Mouse (Mus musculus): ENCODE results near the gene Cfap57. TPM values are rescaled to one million over a fixed set of nuclear protein-coding genes. Genes with fewer than 3 reads are reported as not detected.
"Not testable (repeated sequence)": the region's sequence is repeated elsewhere in the genome, so short reads cannot be mapped to it uniquely, and the experiment has no call there.

The Cfap57 gene
- polyA plus RNA-seq, 1 experiment from 2014 or later: 0.74 TPM

- H3K36me3 ChIP-seq (ENCODE audit: control insufficient read depth, insufficient read depth): no peaks in the 10 kb centered on the region
- 0 out of 2 replicates have a peak overlapping the region, but pooled peaks have one; percentile 5 for H3K4me2 ChIP-seq (ENCODE audit: low read depth, low read length)
- H3K27ac ChIP-seq (ENCODE audit: low read length): peak overlapping the region; percentile 56; the same call in 1 of the 2 replicates
- H3K9ac ChIP-seq (ENCODE audit: low read depth, low read length): peak overlapping the region; percentile 25; the same call in 1 of the 2 replicates
- peaks cover 3% of the 10 kb centered on the region; the same call in 1 of the 2 replicates for H3K27me3 ChIP-seq (ENCODE audit: control insufficient read depth, insufficient read depth, low read depth, low read length)
- H3K9me3 ChIP-seq (replicated peaks; ENCODE audit: control insufficient read depth, low read length): no peaks in the 10 kb centered on the region; the same call in 1 of the 2 replicates
- H3K4me1 ChIP-seq (ENCODE audit: control insufficient read depth, low read depth, low read length): no peaks in the 10 kb centered on the region
- 64% methylated on average over 23 of the region's 23 CpGs for WGBS (ENCODE audit: insufficient replicate concordance)
- peak overlapping the region; percentile 32 for H3K4me3 ChIP-seq (ENCODE audit: low read depth, low read length)
- peak; percentile 46 for ATAC-seq (ENCODE audit: low read depth)
These were observed 51.3 kb downstream of the Cfap57 start for GRCm38 (mm10) chr4:118569320-118569719.

DNA sequence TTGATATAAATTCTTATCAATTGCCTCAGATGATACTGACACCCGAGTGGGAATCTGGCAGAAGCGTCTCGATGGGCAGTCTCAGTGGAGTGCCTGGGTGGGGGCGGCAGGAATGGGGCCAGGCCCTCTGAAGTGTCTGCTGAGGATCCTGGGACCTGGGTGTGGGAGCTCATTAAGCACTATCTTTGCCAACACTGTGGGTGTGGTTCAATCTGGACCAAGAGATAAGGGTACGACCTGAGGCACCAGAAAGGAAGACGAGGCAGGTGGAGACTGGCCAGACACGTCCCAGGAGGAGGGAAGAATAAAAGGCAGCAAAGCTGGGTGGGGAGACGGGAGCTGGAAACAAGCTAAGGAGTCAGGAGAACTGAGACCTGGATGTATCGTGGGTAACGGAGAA, 51.9 kb downstream of the Cfap57 start:
- H3K4me3 ChIP-seq (ENCODE audit: low read depth, low read length): peak overlapping the region; percentile 30
- ATAC-seq (ENCODE audit: low read depth): peak; percentile 94
- H3K4me2 ChIP-seq (ENCODE audit: low read depth, low read length): no peak overlapping the region
- H3K27ac ChIP-seq (ENCODE audit: low read length): peak overlapping the region; percentile 56; the same call in 1 of the 2 replicates
- no peaks in the 10 kb centered on the region for H3K4me1 ChIP-seq (ENCODE audit: control insufficient read depth, low read depth, low read length)
- H3K9ac ChIP-seq (ENCODE audit: low read depth, low read length): no peak overlapping the region
- WGBS (ENCODE audit: insufficient replicate concordance): 26% methylated on average over 10 of the region's 10 CpGs
- H3K9me3 ChIP-seq (replicated peaks; ENCODE audit: control insufficient read depth, low read length): no peaks in the 10 kb centered on the region; the same call in 1 of the 2 replicates
- H3K27me3 ChIP-seq (ENCODE audit: control insufficient read depth, insufficient read depth, low read depth, low read length): peaks cover 3% of the 10 kb centered on the region; the same call in 1 of the 2 replicates
- no peaks in the 10 kb centered on the region for H3K36me3 ChIP-seq (ENCODE audit: control insufficient read depth, insufficient read depth)

- Histone ChIP-seq H3K9me3 (replicated peaks; ENCODE audit: control insufficient read depth, low read length) (no peaks in the 10 kb centered on the region; the same call in 1 of the 2 replicates), H3K4me1 (ENCODE audit: control insufficient read depth, low read depth, low read length) (no peaks in the 10 kb centered on the region), H3K27me3 (ENCODE audit: control insufficient read depth, insufficient read depth, low read depth, low read length) (no peaks in the 10 kb centered on the region; the same call in 1 of the 2 replicates), H3K27ac (ENCODE audit: low read length) (no peak overlapping the region), H3K36me3 (ENCODE audit: control insufficient read depth, insufficient read depth) (no peaks in the 10 kb centered on the region), H3K4me3 (ENCODE audit: low read depth, low read length) (no peak overlapping the region), H3K4me2 (ENCODE audit: low read depth, low read length) (no peak overlapping the region), H3K9ac (ENCODE audit: low read depth, low read length) (no peak overlapping the region)
- no peak for ATAC-seq (ENCODE audit: low read depth)
- 26% methylated on average over 7 of the region's 7 CpGs for WGBS (ENCODE audit: insufficient replicate concordance)
These were observed 54.4 kb downstream of the Cfap57 start for GRCm38 (mm10) chr4:118566161-118566676.

- Histone ChIP-seq H3K9ac (ENCODE audit: low read depth, low read length) (no peak overlapping the region), H3K27ac (ENCODE audit: low read length) (no peak overlapping the region), H3K9me3 (replicated peaks; ENCODE audit: control insufficient read depth, low read length) (no peaks in the 10 kb centered on the region; the same call in 1 of the 2 replicates), H3K27me3 (ENCODE audit: control insufficient read depth, insufficient read depth, low read depth, low read length) (no peaks in the 10 kb centered on the region; the same call in 1 of the 2 replicates), H3K4me3 (ENCODE audit: low read depth, low read length) (no peak overlapping the region), H3K36me3 (ENCODE audit: control insufficient read depth, insufficient read depth) (no peaks in the 10 kb centered on the region), H3K4me1 (ENCODE audit: control insufficient read depth, low read depth, low read length) (no peaks in the 10 kb centered on the region), H3K4me2 (ENCODE audit: low read depth, low read length) (no peak overlapping the region)
- 69% methylated on average over 3 of the region's 3 CpGs for WGBS (ENCODE audit: insufficient replicate concordance)
- ATAC-seq (ENCODE audit: low read depth): no peak
These were observed 55.7 kb downstream of the Cfap57 start for GRCm38 (mm10) chr4:118564926-118565279.

DNA sequence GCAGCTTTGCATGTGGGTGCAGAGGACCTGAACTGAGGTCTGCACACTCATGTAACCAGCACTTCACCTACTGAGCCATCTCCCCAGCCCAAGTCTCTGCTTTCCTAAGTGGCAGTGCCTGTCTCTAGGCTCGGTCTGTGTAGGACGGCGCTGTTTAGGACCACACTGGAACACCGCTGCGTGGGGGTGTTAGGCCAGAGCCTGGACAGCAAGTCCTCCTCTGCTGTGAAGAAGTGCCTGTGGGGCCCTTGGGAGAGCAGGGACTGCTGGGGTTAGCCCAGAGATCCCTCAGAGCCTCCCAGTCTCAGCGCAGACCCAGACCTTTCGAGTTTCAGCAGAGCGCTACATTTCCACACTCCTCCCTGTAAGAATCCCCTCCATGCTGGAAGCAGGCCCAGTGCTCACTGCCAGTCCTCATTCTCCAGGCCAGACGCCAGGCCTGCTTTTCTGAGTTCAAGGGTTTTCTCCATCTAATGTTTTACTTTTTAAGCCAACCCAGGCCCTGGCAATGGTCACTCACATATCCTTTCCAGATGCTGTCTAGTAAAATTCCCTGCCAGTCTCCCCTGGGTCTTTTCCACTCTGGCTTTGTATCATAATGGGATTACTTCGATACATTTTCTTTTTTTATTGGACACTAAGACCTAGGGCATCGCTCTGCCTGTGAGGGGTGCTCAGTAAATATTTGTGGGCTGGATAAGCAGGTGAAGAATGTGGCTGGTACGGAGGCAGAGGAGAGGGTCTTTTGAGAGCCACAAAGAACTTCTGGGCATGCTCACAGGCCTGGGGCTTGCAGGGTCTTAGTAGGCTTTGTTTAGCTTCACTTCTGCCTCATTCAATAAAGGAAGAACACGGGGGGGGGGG, 56.3 kb downstream of the Cfap57 start:
- Histone ChIP-seq H3K4me1 (ENCODE audit: control insufficient read depth, low read depth, low read length) (no peaks in the 10 kb centered on the region), H3K4me3 (ENCODE audit: low read depth, low read length) (no peak overlapping the region), H3K27ac (ENCODE audit: low read length) (no peak overlapping the region), H3K27me3 (ENCODE audit: control insufficient read depth, insufficient read depth, low read depth, low read length) (no peaks in the 10 kb centered on the region), H3K4me2 (ENCODE audit: low read depth, low read length) (no peak overlapping the region), H3K9ac (ENCODE audit: low read depth, low read length) (no peak overlapping the region), H3K9me3 (replicated peaks; ENCODE audit: control insufficient read depth, low read length) (no peaks in the 10 kb centered on the region; the same call in 1 of the 2 replicates), H3K36me3 (ENCODE audit: control insufficient read depth, insufficient read depth) (no peaks in the 10 kb centered on the region)
- WGBS (ENCODE audit: insufficient replicate concordance): 69% methylated on average over 13 of the region's 13 CpGs
- no peak for ATAC-seq (ENCODE audit: low read depth)

- H3K9me3 ChIP-seq (replicated peaks; ENCODE audit: control insufficient read depth, low read length): no peaks in the 10 kb centered on the region
- H3K27ac ChIP-seq (ENCODE audit: low read length): no peak overlapping the region
- H3K4me2 ChIP-seq (ENCODE audit: low read depth, low read length): no peak overlapping the region
- H3K4me1 ChIP-seq (ENCODE audit: control insufficient read depth, low read depth, low read length): no peaks in the 10 kb centered on the region
- no peak overlapping the region for H3K9ac ChIP-seq (ENCODE audit: low read depth, low read length)
- 63% methylated on average over 3 of the region's 3 CpGs for WGBS (ENCODE audit: insufficient replicate concordance)
- ATAC-seq (ENCODE audit: low read depth): no peak
- H3K4me3 ChIP-seq (ENCODE audit: low read depth, low read length): no peak overlapping the region
- no peaks in the 10 kb centered on the region for H3K27me3 ChIP-seq (ENCODE audit: control insufficient read depth, insufficient read depth, low read depth, low read length)
- no peaks in the 10 kb centered on the region for H3K36me3 ChIP-seq (ENCODE audit: control insufficient read depth, insufficient read depth)
These were observed 67.4 kb downstream of the Cfap57 start for GRCm38 (mm10) chr4:118553039-118553649.

DNA sequence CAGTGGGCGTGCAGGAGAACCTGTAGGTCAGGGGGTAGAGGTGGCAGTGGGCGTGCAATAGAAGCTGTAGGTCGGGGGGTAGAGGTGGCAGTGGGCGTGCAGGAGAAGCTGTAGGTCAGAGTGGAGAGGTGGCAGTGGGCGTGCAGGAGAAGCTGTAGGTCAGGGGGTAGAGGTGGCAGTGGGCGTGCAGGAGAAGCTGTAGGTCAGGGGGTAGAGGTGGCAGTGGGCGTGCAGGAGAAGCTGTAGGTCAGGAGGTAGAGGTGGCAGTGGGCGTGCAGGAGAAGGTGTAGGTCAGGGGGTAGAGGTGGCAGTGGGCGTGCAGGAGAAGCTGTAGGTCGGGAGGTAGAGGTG, 72.5 kb downstream of the Cfap57 start:
- H3K9me3 ChIP-seq (replicated peaks; ENCODE audit: control insufficient read depth, low read length); H3K27me3 ChIP-seq (ENCODE audit: control insufficient read depth, insufficient read depth, low read depth, low read length); H3K36me3 ChIP-seq (ENCODE audit: control insufficient read depth, insufficient read depth); H3K9ac ChIP-seq (ENCODE audit: low read depth, low read length); H3K4me2 ChIP-seq (ENCODE audit: low read depth, low read length); H3K4me1 ChIP-seq (ENCODE audit: control insufficient read depth, low read depth, low read length); ATAC-seq (ENCODE audit: low read depth); H3K27ac ChIP-seq (ENCODE audit: low read length); H3K4me3 ChIP-seq (ENCODE audit: low read depth, low read length): not testable (repeated sequence)
- 65% methylated on average over 10 of the region's 10 CpGs for WGBS (ENCODE audit: insufficient replicate concordance)

DNA sequence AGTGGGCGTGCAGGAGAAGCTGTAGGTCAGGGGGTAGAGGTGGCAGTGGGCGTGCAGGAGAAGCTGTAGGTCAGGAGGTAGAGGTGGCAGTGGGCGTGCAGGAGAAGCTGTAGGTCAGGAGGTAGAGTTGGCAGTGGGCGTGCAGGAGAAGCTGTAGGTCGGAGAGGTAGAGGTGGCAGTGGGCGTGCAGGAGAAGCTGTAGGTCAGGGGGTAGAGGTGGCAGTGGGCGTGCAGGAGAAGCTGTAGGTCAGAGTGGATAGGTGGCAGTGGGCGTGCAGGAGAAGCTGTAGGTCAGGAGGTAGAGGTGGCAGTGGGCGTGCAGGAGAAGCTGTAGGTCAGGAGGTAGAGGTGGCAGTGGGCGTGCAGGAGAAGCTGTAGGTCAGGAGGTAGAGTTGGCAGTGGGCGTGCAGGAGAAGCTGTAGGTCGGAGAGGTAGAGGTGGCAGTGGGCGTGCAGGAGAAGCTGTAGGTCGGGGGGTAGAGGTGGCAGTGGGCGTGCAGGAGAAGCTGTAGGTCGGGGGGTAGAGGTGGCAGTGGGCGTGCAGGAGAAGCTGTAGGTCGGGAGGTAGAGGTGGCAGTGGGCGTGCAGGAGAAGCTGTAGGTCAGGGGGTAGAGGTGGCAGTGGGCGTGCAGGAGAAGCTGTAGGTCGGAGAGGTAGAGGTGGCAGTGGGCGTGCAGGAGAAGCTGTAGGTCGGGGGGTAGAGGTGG, 73.0 kb downstream of the Cfap57 start:
- ATAC-seq (ENCODE audit: low read depth); H3K4me2 ChIP-seq (ENCODE audit: low read depth, low read length); H3K9ac ChIP-seq (ENCODE audit: low read depth, low read length); H3K9me3 ChIP-seq (replicated peaks; ENCODE audit: control insufficient read depth, low read length); H3K36me3 ChIP-seq (ENCODE audit: control insufficient read depth, insufficient read depth); H3K27me3 ChIP-seq (ENCODE audit: control insufficient read depth, insufficient read depth, low read depth, low read length); H3K4me3 ChIP-seq (ENCODE audit: low read depth, low read length); H3K27ac ChIP-seq (ENCODE audit: low read length); H3K4me1 ChIP-seq (ENCODE audit: control insufficient read depth, low read depth, low read length): not testable (repeated sequence)
- 70% methylated on average over 22 of the region's 23 CpGs for WGBS (ENCODE audit: insufficient replicate concordance)

All from liver, embryonic 16.5 days (tissue).